ENCODE assay signal across 18 mouse cellular contexts in genomic region chr8:45995576-45995975, GRCm38 (mm10). TPM values are rescaled to one million over a fixed set of nuclear protein-coding genes. Genes with fewer than 3 reads are reported as not detected.
"Had no signal": no experiment of that assay in that cellular context is flagged by ENCODE, and none has a peak within 500 bp of the region (broad histone marks: within the 10 kb centered on the region; RNA-seq: fewer than 3 reads in every experiment).

No protein-coding gene starts in this region.

- H3K9ac ChIP-seq: limb, embryonic 12.5 days; limb, embryonic 15.5 days; liver, embryonic 13.5 days; midbrain, embryonic 13.5 days had no signal

- ATAC-seq: midbrain, embryonic 13.5 days; midbrain, embryonic 16.5 days had no signal

- DNase-seq: kidney, adult 18-20 months; kidney, adult 9 months; kidney, postnatal 14 days; kidney, postnatal 4 days; left cerebral cortex, postnatal 4 days; liver, embryonic 13.5 days; lung, adult 2 months; lung, postnatal 36 days; thymus, adult 18-20 months; thymus, postnatal 36 days had no signal

- H3K9me3 ChIP-seq: limb, embryonic 12.5 days; limb, embryonic 15.5 days; liver, embryonic 13.5 days; midbrain, embryonic 10.5 days; midbrain, embryonic 13.5 days had no signal

- H3K27ac ChIP-seq: limb, embryonic 12.5 days; limb, embryonic 15.5 days; liver, embryonic 13.5 days; midbrain, embryonic 10.5 days; midbrain, embryonic 13.5 days had no signal

- H3K4me3 ChIP-seq: limb, embryonic 12.5 days; limb, embryonic 15.5 days; liver, embryonic 13.5 days; midbrain, embryonic 10.5 days; midbrain, embryonic 13.5 days had no signal

- H3K27me3 ChIP-seq: limb, embryonic 12.5 days; limb, embryonic 15.5 days; liver, embryonic 13.5 days; midbrain, embryonic 13.5 days had no signal

- H3K4me2 ChIP-seq: limb, embryonic 12.5 days; limb, embryonic 15.5 days; liver, embryonic 13.5 days; midbrain, embryonic 13.5 days had no signal

RNA-seq across cellular contexts. Expression of gene Lrp2bp, which starts 3.5 kb away (rescaled TPM):
- total RNA-seq: megakaryocyte progenitor cell, adult 5-6 weeks had no signal
- polyA plus RNA-seq: liver, embryonic 16.5 days; small intestine, adult 2 months had no signal
